Mouse (Mus musculus) ovary, postnatal 14 days (tissue): ENCODE measurements around the gene Ppp1r37.
A peak's percentile ranks its signal among the peaks of the same experiment; 100 is the strongest.
"Not testable (repeated sequence)": the region's sequence is repeated elsewhere in the genome, so short reads cannot be mapped to it uniquely, and the experiment has no call there.

Source experiments
- DNase-seq: peaks from one replicate; pipeline ENCODE4 v3.0.0; 2022; ENCODE audit warnings: low spot score

The Ppp1r37 gene

GRCm38 (mm10) chr7:19534676-19535075 lies 28.2 kb downstream of the Ppp1r37 start:
- no peak for DNase-seq

GRCm38 (mm10) chr7:19532240-19532639 lies 30.6 kb downstream of the Ppp1r37 start:
- no peak for DNase-seq

GRCm38 (mm10) chr7:19531077-19531476 lies 31.8 kb downstream of the Ppp1r37 start:
- no peak for DNase-seq

GRCm38 (mm10) chr7:19525105-19525481 lies 37.8 kb downstream of the Ppp1r37 start:
- no peak for DNase-seq

GRCm38 (mm10) chr7:19524420-19525104 lies 38.3 kb downstream of the Ppp1r37 start:
- DNase-seq, result no peak

GRCm38 (mm10) chr7:19523757-19524419 lies 39.0 kb downstream of the Ppp1r37 start:
- peak; percentile 40 for DNase-seq

GRCm38 (mm10) chr7:19523017-19523756 lies 39.7 kb downstream of the Ppp1r37 start:
- DNase-seq, result no peak

GRCm38 (mm10) chr7:19520032-19520431 lies 42.8 kb downstream of the Ppp1r37 start:
- no peak for DNase-seq

GRCm38 (mm10) chr7:19517652-19518365 lies 45.1 kb downstream of the Ppp1r37 start, which contains the start of gene Nkpd1:
Gene Nkpd1, plus strand, starts transcription at chr7:19517838.
- DNase-seq, result no peak

GRCm38 (mm10) chr7:19512353-19512752 lies 50.5 kb downstream of the Ppp1r37 start:
- no peak for DNase-seq

GRCm38 (mm10) chr7:19511934-19512333 lies 50.9 kb downstream of the Ppp1r37 start:
- DNase-seq, result not testable (repeated sequence)

GRCm38 (mm10) chr7:19509786-19510185 lies 53.1 kb downstream of the Ppp1r37 start:
- no peak for DNase-seq

- DNase-seq, result no peak
Measured at GRCm38 (mm10) chr7:19508924-19509568, 53.8 kb downstream of the Ppp1r37 start.

GRCm38 (mm10) chr7:19508150-19508923 lies 54.5 kb downstream of the Ppp1r37 start, which contains the start of the genes Bloc1s3 and Trappc6a:
Gene Bloc1s3, minus strand, starts transcription at chr7:19508367.
Gene Trappc6a, plus strand, starts transcription at chr7:19508395.
- peak; percentile 86 for DNase-seq

- no peak for DNase-seq
Measured at GRCm38 (mm10) chr7:19507612-19507981, 55.3 kb downstream of the Ppp1r37 start.

- DNase-seq, result no peak
Measured at GRCm38 (mm10) chr7:19506969-19507611, 55.8 kb downstream of the Ppp1r37 start.

GRCm38 (mm10) chr7:19506326-19506725 lies 56.5 kb downstream of the Ppp1r37 start:
- DNase-seq, result no peak

- peak; percentile 51 for DNase-seq
Measured at GRCm38 (mm10) chr7:19503481-19504068, 59.3 kb downstream of the Ppp1r37 start.

- no peak for DNase-seq
Measured at GRCm38 (mm10) chr7:19501658-19502057, 61.2 kb downstream of the Ppp1r37 start.
